Mouse (Mus musculus) forebrain, postnatal 0 days (tissue): ENCODE measurements around the gene Phospho2. TPM values are rescaled to one million over a fixed set of nuclear protein-coding genes. Genes with fewer than 3 reads are reported as not detected.
A peak's percentile ranks its signal among the peaks of the same experiment; 100 is the strongest.

Source experiments
- ATAC-seq: fragments of 200-750 bp; cut with Nextera tagmentation; 2 replicates; pipeline ENCODE4 v1.8.0; 2017; ENCODE audit warnings: mild to moderate bottlenecking, moderate library complexity
- DNase-seq: peaks from one replicate; pipeline ENCODE4 v3.0.0-alpha.2; 2015
- H3K27ac ChIP-seq: fragments of 300-500 bp; sonication (generic); 2 replicates; pipeline ENCODE4 v1.5.1; 2014; ENCODE audit warnings: low read depth, mild to moderate bottlenecking, antibody characterized with exemption, low read length, moderate library complexity, mixed read lengths
- H3K27me3 ChIP-seq: fragments of 300-500 bp; sonication (generic); 2 replicates; pipeline ENCODE4 v1.6.1; 2014; ENCODE audit warnings: mild to moderate bottlenecking, low read length, mixed read lengths; ENCODE audit not compliant: insufficient read depth
- H3K36me3 ChIP-seq: fragments of 300-500 bp; sonication (generic); 2 replicates; pipeline ENCODE4 v1.6.1; 2014; ENCODE audit warnings: mild to moderate bottlenecking, moderate library complexity; ENCODE audit not compliant: insufficient read depth
- H3K4me1 ChIP-seq: fragments of 300-500 bp; sonication (generic); 2 replicates; pipeline ENCODE4 v1.6.1; 2014; ENCODE audit warnings: antibody characterized with exemption; ENCODE audit not compliant: insufficient read depth
- H3K4me2 ChIP-seq: fragments of 300-500 bp; sonication (generic); 2 replicates; pipeline ENCODE4 v1.6.1; 2014; ENCODE audit warnings: low read depth, mild to moderate bottlenecking, moderate library complexity
- H3K4me3 ChIP-seq: fragments of 300-500 bp; sonication (generic); 2 replicates; pipeline ENCODE4 v1.5.1; 2014; ENCODE audit warnings: low read depth, low read length, mixed read lengths
- H3K9ac ChIP-seq: fragments of 300-500 bp; sonication (generic); 2 replicates; pipeline ENCODE4 v1.6.1; 2014; ENCODE audit warnings: mild to moderate bottlenecking
- H3K9me3 ChIP-seq: fragments of 300-500 bp; sonication (generic); 2 replicates; pipeline ENCODE4 v1.6.1; 2016; ENCODE audit warnings: low read length
- CTCF ChIP-seq: sonication (generic); IDR thresholded peaks from 2 replicates; pipeline ENCODE4 v1.5.1; 2016; ENCODE audit warnings: antibody characterized with exemption, control low read depth, low read depth
- WGBS: fragments of 180-500 bp; shearing (Covaris S2); extraction: QIAGEN DNeasy Blood & Tissue Kit; methylation state at CpG from one replicate; pipeline ENCODE4 v1.1.7; 2014; 5-methylcytosine and 5-hydroxymethylcytosine counted together
- polyA plus RNA-seq: library from polyadenylated mRNA; unstranded; fragments of >200 nt; fragmentation: Nextera tagmentation; extraction: Ambion mirVana; gene quantifications from 2 replicates; pipeline ENCODE4 v1.2.1, GENCODE M21; 2015
- total RNA-seq: library from RNA; depleted of rRNA; stranded (reverse); fragments of >200 nt; gene quantifications from 2 replicates; pipeline ENCODE4 v1.2.3, GENCODE M21; 2014; rRNA removed

Gene Phospho2
- total and polyA plus RNA-seq, 2 experiments from 2014 or later, result 29.8 to 39.2 TPM

DNA sequence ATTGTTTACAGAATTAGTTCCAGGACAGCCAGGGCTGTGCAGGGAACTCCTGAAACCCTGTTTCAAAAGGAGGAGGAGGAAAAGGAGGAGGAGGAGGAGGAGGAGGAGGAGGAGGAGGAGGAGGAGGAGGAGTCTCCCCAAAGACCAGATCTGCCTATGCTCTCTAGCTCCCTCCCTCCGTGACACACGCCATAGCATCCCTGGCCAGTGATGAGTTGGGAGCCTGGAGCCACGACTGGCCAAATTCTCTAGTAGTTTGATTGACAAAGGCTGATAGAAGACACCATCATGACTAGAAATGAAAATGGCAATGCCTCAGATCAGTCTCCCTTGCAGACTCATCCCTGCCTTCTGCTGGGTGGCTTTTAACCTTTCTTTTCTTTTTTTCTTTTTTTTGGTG, 48.6 kb downstream of the Phospho2 start:
- H3K27ac ChIP-seq, result no peak overlapping the region
- H3K4me1 ChIP-seq, result no peaks in the 10 kb centered on the region
- no peaks in the 10 kb centered on the region for H3K9me3 ChIP-seq
- H3K27me3 ChIP-seq, result no peaks in the 10 kb centered on the region
- 36% methylated on average over 3 of the region's 3 CpGs for WGBS
- TF ChIP-seq CTCF, result no peak
- H3K4me2 ChIP-seq, result no peak overlapping the region
- ATAC-seq (no peak), DNase-seq (no peak)
- no peak overlapping the region for H3K9ac ChIP-seq
- no peak overlapping the region for H3K4me3 ChIP-seq
- H3K36me3 ChIP-seq, result peaks cover 22% of the 10 kb centered on the region

DNA sequence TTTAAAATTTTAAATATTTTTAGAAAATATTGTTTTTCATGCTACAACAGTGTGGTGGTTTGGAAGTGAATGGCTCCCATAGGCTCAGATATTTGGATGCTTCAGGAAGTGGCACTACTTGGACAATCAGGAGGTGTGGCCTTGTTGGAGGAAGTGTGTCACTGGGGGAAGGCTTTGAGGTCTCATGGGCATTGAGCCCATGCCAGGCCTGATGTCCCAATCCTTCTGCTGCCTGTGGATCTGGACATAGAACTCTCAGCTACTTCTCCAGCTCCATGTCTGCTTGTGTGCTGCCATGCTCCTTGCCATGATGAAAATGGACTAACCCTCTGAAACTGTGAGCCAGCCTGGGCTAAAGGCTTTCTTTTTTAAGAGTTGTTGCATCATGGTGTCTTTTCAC, 49.3 kb downstream of the Phospho2 start:
- Histone ChIP-seq H3K27ac (no peak overlapping the region), H3K9ac (no peak overlapping the region), H3K4me3 (no peak overlapping the region), H3K4me2 (no peak overlapping the region), H3K4me1 (no peaks in the 10 kb centered on the region), H3K27me3 (no peaks in the 10 kb centered on the region), H3K9me3 (no peaks in the 10 kb centered on the region), H3K36me3 (peaks cover 14% of the 10 kb centered on the region)
- ATAC-seq (no peak), DNase-seq (no peak)
- no peak for TF ChIP-seq CTCF

DNA sequence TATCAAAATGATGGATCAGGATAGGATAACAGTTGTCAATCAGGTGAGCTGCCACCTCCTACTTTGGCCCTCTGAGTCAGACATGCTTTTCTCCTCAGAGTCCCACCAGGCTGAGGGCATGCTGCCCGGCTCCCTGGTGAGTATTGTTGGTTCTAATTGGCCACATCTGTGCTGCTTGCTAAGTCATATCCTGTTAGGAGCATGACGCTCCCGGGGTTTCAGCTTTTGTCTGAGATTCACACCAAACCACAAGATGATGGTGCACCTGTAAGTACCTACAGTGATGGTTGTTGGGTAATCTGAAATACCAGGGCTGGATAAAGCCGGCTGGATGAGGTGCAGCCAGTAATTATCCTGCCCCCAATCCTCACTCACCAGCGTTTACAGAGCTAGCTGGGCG, 50.8 kb downstream of the Phospho2 start:
- no peak for TF ChIP-seq CTCF
- Histone ChIP-seq H3K9ac (no peak overlapping the region), H3K27ac (no peak overlapping the region), H3K4me2 (no peak overlapping the region), H3K9me3 (no peaks in the 10 kb centered on the region), H3K4me1 (no peaks in the 10 kb centered on the region), H3K27me3 (no peaks in the 10 kb centered on the region), H3K36me3 (0 out of 2 replicates have a peak, but pooled peaks cover 4% of the 10 kb centered on the region), H3K4me3 (no peak overlapping the region)
- 13% methylated on average over 6 of the region's 6 CpGs for WGBS
- peak; percentile 17 for DNase-seq
- ATAC-seq, result peak; percentile 73

DNA sequence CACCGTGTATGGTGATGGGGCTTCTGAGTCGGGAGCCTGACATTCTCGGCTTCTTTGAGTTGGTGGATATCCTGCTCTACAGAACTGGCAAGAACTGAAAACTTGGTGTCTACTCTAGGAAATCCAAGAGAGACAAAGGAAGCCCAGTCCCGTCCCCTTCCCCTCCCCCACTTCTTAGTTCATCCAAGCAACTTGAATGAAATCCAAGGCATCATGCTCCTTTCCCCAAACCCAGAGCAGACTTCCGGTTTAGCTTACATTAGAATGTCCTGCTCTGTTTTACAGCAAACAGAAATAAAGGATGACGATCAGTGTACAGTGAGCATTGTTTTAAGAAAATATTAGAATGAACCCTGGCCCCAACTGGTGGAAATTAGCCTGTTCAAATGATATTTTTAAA, 59.8 kb downstream of the Phospho2 start:
- no peak for DNase-seq
- WGBS, result 60% methylated on average over 6 of the region's 6 CpGs

More for the DNA sequence above, 59.8 kb downstream of the Phospho2 start:
- Histone ChIP-seq H3K27ac (no peak overlapping the region), H3K27me3 (no peaks in the 10 kb centered on the region), H3K9me3 (no peaks in the 10 kb centered on the region), H3K9ac (no peak overlapping the region), H3K4me2 (no peak overlapping the region), H3K4me3 (no peak overlapping the region), H3K36me3 (no peaks in the 10 kb centered on the region), H3K4me1 (no peaks in the 10 kb centered on the region)
- ATAC-seq, result no peak
- no peak for TF ChIP-seq CTCF

Other genes starting within 250 kb of the Phospho2 start
- 0.62 and 1.3 TPM in 2 replicates for gene Lrp2, start 203.6 kb upstream of the Phospho2 start, total RNA-seq
- gene Lrp2, start 203.6 kb upstream of the Phospho2 start, polyA plus RNA-seq, result 0.04 and 0.15 TPM in 2 replicates
- gene Bbs5, start 142.5 kb upstream of the Phospho2 start, total RNA-seq, result 22.7 and 34.4 TPM in 2 replicates
- 17.9 and 23.4 TPM in 2 replicates for gene Bbs5, start 142.5 kb upstream of the Phospho2 start, polyA plus RNA-seq
- gene Klhl41, start 119.5 kb upstream of the Phospho2 start, total RNA-seq, result 0.10 and 0.15 TPM in 2 replicates
- gene Klhl41, start 119.5 kb upstream of the Phospho2 start, polyA plus RNA-seq, result 0.10 and 0.13 TPM in 2 replicates
- gene Fastkd1, start 76.1 kb upstream of the Phospho2 start, total RNA-seq, result 21.3 and 24.4 TPM in 2 replicates
- 8.8 and 12.7 TPM in 2 replicates for gene Fastkd1, start 76.1 kb upstream of the Phospho2 start, polyA plus RNA-seq
- gene Ppig, start 67.1 kb upstream of the Phospho2 start, total RNA-seq, result 13.2 and 18.7 TPM in 2 replicates
- gene Ppig, start 67.1 kb upstream of the Phospho2 start, polyA plus RNA-seq, result 88.0 and 125 TPM in 2 replicates
- 1.3 and 2.8 TPM in 2 replicates for gene Ccdc173, start within 50 bp of the Phospho2 start, total RNA-seq
- 1.2 and 1.4 TPM in 2 replicates for gene Ccdc173, start within 50 bp of the Phospho2 start, polyA plus RNA-seq
- gene Klhl23, start 32.3 kb downstream of the Phospho2 start, total RNA-seq, result 163 and 199 TPM in 2 replicates
- 43.0 and 87.2 TPM in 2 replicates for gene Klhl23, start 32.3 kb downstream of the Phospho2 start, polyA plus RNA-seq
- 130 and 152 TPM in 2 replicates for gene Ssb, start 71.9 kb downstream of the Phospho2 start, total RNA-seq
- 287 and 316 TPM in 2 replicates for gene Ssb, start 71.9 kb downstream of the Phospho2 start, polyA plus RNA-seq
- 12.5 and 13.0 TPM in 2 replicates for gene Mettl5, start 96.0 kb downstream of the Phospho2 start, total RNA-seq
- gene Mettl5, start 96.0 kb downstream of the Phospho2 start, polyA plus RNA-seq, result 30.5 and 32.3 TPM in 2 replicates
- gene Ubr3, start 107.6 kb downstream of the Phospho2 start, total RNA-seq, result 42.9 and 53.9 TPM in 2 replicates
- gene Ubr3, start 107.6 kb downstream of the Phospho2 start, polyA plus RNA-seq, result 7.7 and 10.9 TPM in 2 replicates
- 2.0 and 3.0 TPM in 2 replicates for gene Myo3b, start 249.5 kb downstream of the Phospho2 start, total RNA-seq
- 0.31 and 0.36 TPM in 2 replicates for gene Myo3b, start 249.5 kb downstream of the Phospho2 start, polyA plus RNA-seq